Mouse (Mus musculus): ENCODE measurements around the gene Ltbp4.

DNA sequence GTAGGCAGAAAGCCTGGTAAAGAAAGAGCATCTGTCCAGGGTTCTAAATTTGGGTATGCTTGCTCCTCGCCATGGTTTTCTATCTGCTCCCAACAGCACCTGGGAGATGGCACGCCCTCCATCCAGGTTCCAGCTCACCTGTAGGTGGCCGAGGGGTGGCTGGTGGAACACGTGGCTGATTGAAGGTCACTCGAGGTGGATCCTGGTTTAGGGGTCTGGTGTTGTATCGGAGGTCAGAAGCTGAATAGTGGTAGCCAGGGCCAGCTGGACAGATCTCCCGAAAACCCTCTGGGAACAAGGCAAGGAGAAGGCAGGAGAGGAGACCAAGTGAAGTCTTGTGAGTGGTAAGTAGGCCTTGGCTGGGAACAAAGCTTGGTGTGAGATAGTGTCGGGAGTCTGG, 10.0 kb downstream of the Ltbp4 start:
- no peak for TF ChIP-seq CTCF (IDR thresholded peaks at IDR 0.05; ENCODE audit: extremely low read depth, insufficient read depth, insufficient read length, insufficient replicate concordance)
- no peak for TF ChIP-seq POLR2A (IDR thresholded peaks at IDR 0.05; ENCODE audit: low read depth, low read length)

All from spleen, adult 2 months (tissue).